Mouse (Mus musculus): ENCODE data around the gene Kif21b. TPM values are rescaled to one million over a fixed set of nuclear protein-coding genes. Genes with fewer than 3 reads are reported as not detected.

Gene Kif21b
- total and polyA plus RNA-seq, 3 experiments: 4.0 to 34.0 TPM; not detected in 1

- no peak for DNase-seq (ENCODE audit: low read depth, low spot score)
- no peaks in the 10 kb centered on the region for H3K9me3 ChIP-seq (replicated peaks; ENCODE audit: insufficient read depth, low read length)
- H3K36me3 ChIP-seq (ENCODE audit: control insufficient read depth in 1 of 2, insufficient read depth in 2 of 2, low read length in 2 of 2): peaks cover 0 to 7% of the 10 kb centered on the region in 2 experiments; a peak in 3 of 4 replicates
- TF ChIP-seq UBTF (IDR thresholded peaks at IDR 0.05; ENCODE audit: borderline replicate concordance, insufficient read depth, low read depth, low read length) (no peak), TCF12 (IDR thresholded peaks at IDR 0.05; ENCODE audit: low read depth, low read length) (no peak), MYB (IDR thresholded peaks at IDR 0.05; ENCODE audit: low read depth, low read length) (no peak), ZKSCAN1 (IDR thresholded peaks at IDR 0.05; ENCODE audit: low read depth, low read length) (no peak)
- H3K27ac ChIP-seq (ENCODE audit: control insufficient read depth, low read depth, low read length): no peak overlapping the region
- H3K4me3 ChIP-seq (ENCODE audit: control insufficient read depth in 1 of 2, insufficient read depth in 1 of 2, low read depth in 2 of 2, low read length in 2 of 2): no peak overlapping the region
- H3K4me1 ChIP-seq (ENCODE audit: control insufficient read depth in 1 of 2, insufficient read depth in 2 of 2, low read length in 2 of 2): peaks cover 4 to 12% of the 10 kb centered on the region in 2 experiments; a peak in 3 of 4 replicates
- no peak overlapping the region for H3K9ac ChIP-seq (ENCODE audit: control insufficient read depth, low read depth, low read length, poor library complexity, severe bottlenecking)
- H3K27me3 ChIP-seq (ENCODE audit: control insufficient read depth in 1 of 2, insufficient read depth in 2 of 2, low read length in 2 of 2): no peaks in the 10 kb centered on the region
- H3K79me2 ChIP-seq (ENCODE audit: control insufficient read depth, insufficient read depth, low read length, poor library complexity): no peaks in the 10 kb centered on the region; the same call in 1 of the 2 replicates
Measured at GRCm38 (mm10) chr1:136142336-136142735, 11.1 kb downstream of the Kif21b start.

- Histone ChIP-seq H3K27ac (ENCODE audit: control insufficient read depth, low read depth, low read length) (no peak overlapping the region), H3K9me3 (replicated peaks; ENCODE audit: insufficient read depth, low read length) (no peaks in the 10 kb centered on the region), H3K36me3 (ENCODE audit: control insufficient read depth in 1 of 2, insufficient read depth in 2 of 2, low read length in 2 of 2) (peaks cover 0 to 2% of the 10 kb centered on the region in 2 experiments; a peak in 1 of 4 replicates), H3K4me3 (ENCODE audit: control insufficient read depth in 1 of 2, insufficient read depth in 1 of 2, low read depth in 2 of 2, low read length in 2 of 2) (no peak overlapping the region), H3K79me2 (ENCODE audit: control insufficient read depth, insufficient read depth, low read length, poor library complexity) (no peaks in the 10 kb centered on the region), H3K9ac (ENCODE audit: control insufficient read depth, low read depth, low read length, poor library complexity, severe bottlenecking) (no peak overlapping the region), H3K27me3 (ENCODE audit: control insufficient read depth in 1 of 2, insufficient read depth in 2 of 2, low read length in 2 of 2) (no peaks in the 10 kb centered on the region), H3K4me1 (ENCODE audit: control insufficient read depth in 1 of 2, insufficient read depth in 2 of 2, low read length in 2 of 2) (no peaks in the 10 kb centered on the region; a peak in 1 of 4 replicates)
- TF ChIP-seq CHD2 (IDR thresholded peaks at IDR 0.05; ENCODE audit: low read length): no peak
- TF ChIP-seq MAFK (IDR thresholded peaks at IDR 0.05; ENCODE audit: borderline replicate concordance, low read depth, low read length): no peak
- TF ChIP-seq SIN3A (IDR thresholded peaks at IDR 0.05; ENCODE audit: low read length): no peak
- no peak for TF ChIP-seq RAD21 (IDR thresholded peaks at IDR 0.05; ENCODE audit: low read depth, low read length)
- no peak for TF ChIP-seq ELF1 (IDR thresholded peaks at IDR 0.05; ENCODE audit: low read depth, low read length)
- TF ChIP-seq USF1 (IDR thresholded peaks at IDR 0.05; ENCODE audit: low read depth, low read length): no peak
- TF ChIP-seq SMC3 (IDR thresholded peaks at IDR 0.05; ENCODE audit: low read depth, low read length): no peak
- TF ChIP-seq ETS1 (IDR thresholded peaks at IDR 0.05; ENCODE audit: low read depth, low read length): no peak
- no peak for TF ChIP-seq TCF12 (IDR thresholded peaks at IDR 0.05; ENCODE audit: low read depth, low read length)
- no peak for TF ChIP-seq BHLHE40 (IDR thresholded peaks at IDR 0.05; ENCODE audit: borderline replicate concordance, low read depth, low read length)
- no peak for TF ChIP-seq USF2 (IDR thresholded peaks at IDR 0.05; ENCODE audit: borderline replicate concordance in 1 of 2, insufficient read depth in 1 of 2, low read depth in 1 of 2, low read length in 2 of 2)
- DNase-seq (ENCODE audit: low read depth, low spot score): no peak
Measured at GRCm38 (mm10) chr1:136143514-136143913, 12.3 kb downstream of the Kif21b start.

GRCm38 (mm10) chr1:136149702-136150101 lies 18.5 kb downstream of the Kif21b start:
- no peaks in the 10 kb centered on the region for H3K79me2 ChIP-seq (ENCODE audit: control insufficient read depth, insufficient read depth, low read length, poor library complexity)
- H3K36me3 ChIP-seq (ENCODE audit: control insufficient read depth in 1 of 2, insufficient read depth in 2 of 2, low read length in 2 of 2): peaks cover 0 to 2% of the 10 kb centered on the region in 2 experiments; a peak in 2 of 4 replicates

More at GRCm38 (mm10) chr1:136149702-136150101, 18.5 kb downstream of the Kif21b start:
- no peaks in the 10 kb centered on the region for H3K9me3 ChIP-seq (replicated peaks; ENCODE audit: insufficient read depth, low read length)
- no peak for DNase-seq (ENCODE audit: low read depth, low spot score)
- H3K27me3 ChIP-seq (ENCODE audit: control insufficient read depth in 1 of 2, insufficient read depth in 2 of 2, low read length in 2 of 2): no peaks in the 10 kb centered on the region
- no peak overlapping the region for H3K4me3 ChIP-seq (ENCODE audit: control insufficient read depth in 1 of 2, insufficient read depth in 1 of 2, low read depth in 2 of 2, low read length in 2 of 2)
- no peaks in the 10 kb centered on the region for H3K4me1 ChIP-seq (ENCODE audit: control insufficient read depth in 1 of 2, insufficient read depth in 2 of 2, low read length in 2 of 2)
- H3K27ac ChIP-seq (ENCODE audit: control insufficient read depth, low read depth, low read length): no peak overlapping the region
- TF ChIP-seq MYB (IDR thresholded peaks at IDR 0.05; ENCODE audit: low read depth, low read length) (no peak), MYC (IDR thresholded peaks at IDR 0.05; ENCODE audit: low read depth, low read length) (no peak), ZNF384 (IDR thresholded peaks at IDR 0.05; ENCODE audit: low read depth, low read length) (no peak), USF2 (IDR thresholded peaks at IDR 0.05; ENCODE audit: borderline replicate concordance in 1 of 2, insufficient read depth in 1 of 2, low read depth in 1 of 2, low read length in 2 of 2) (no peak), ZKSCAN1 (IDR thresholded peaks at IDR 0.05; ENCODE audit: low read depth, low read length) (no peak), ZC3H11A (IDR thresholded peaks at IDR 0.05; ENCODE audit: low read depth, low read length) (no peak), POLR2AphosphoS2 (IDR thresholded peaks at IDR 0.05; ENCODE audit: low read length) (no peak), BHLHE40 (IDR thresholded peaks at IDR 0.05; ENCODE audit: borderline replicate concordance, low read depth, low read length) (no peak), SIN3A (IDR thresholded peaks at IDR 0.05; ENCODE audit: low read length) (no peak), E2F4 (IDR thresholded peaks at IDR 0.05; ENCODE audit: borderline replicate concordance, low read depth, low read length) (no peak)
- H3K9ac ChIP-seq (ENCODE audit: control insufficient read depth, low read depth, low read length, poor library complexity, severe bottlenecking): no peak overlapping the region
